Mouse (Mus musculus): ENCODE results near the gene Timm17a. TPM values are rescaled to one million over a fixed set of nuclear protein-coding genes. Genes with fewer than 3 reads are reported as not detected.

Timm17a gene
- polyA plus RNA-seq, 1 experiment from 2014 or later = 177 TPM

GRCm38 (mm10) chr1:135312201-135312600 is 1.4 kb downstream of the Timm17a start:
- 83% methylated on average over 4 of the region's 4 CpGs for WGBS
- peak overlapping the region; percentile 97 for H3K4me3 ChIP-seq (ENCODE audit: low read depth, low read length)

DNA sequence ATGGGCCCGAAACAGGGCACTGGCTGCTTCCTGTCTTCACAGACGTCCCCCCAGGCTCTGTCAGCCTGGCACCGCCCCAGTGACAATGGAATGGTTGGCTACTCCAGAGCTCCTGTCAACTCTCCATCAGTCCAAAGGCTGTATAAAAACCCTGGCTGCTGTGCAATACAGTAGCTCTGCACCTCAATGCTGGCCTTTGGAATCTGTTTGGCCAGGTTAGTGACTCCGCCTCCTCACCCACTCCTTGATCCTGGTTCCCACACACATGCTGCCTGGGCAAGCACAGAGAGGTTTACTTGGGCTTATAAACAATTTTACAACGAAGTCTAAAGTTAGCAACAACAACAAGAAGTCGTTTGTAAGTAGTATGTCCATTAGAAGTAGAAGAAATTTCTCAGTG is 2.2 kb downstream of the Timm17a start:
- Histone ChIP-seq H3K27ac (ENCODE audit: low read depth) (no peak overlapping the region), H3K4me3 (ENCODE audit: low read depth, low read length) (no peak overlapping the region), H3K4me2 (no peak overlapping the region), H3K4me1 (ENCODE audit: insufficient read depth) (peaks cover 9% of the 10 kb centered on the region; the same call in 1 of the 2 replicates), H3K27me3 (ENCODE audit: insufficient read depth, low read length) (no peaks in the 10 kb centered on the region), H3K36me3 (ENCODE audit: insufficient read depth) (peaks cover 37% of the 10 kb centered on the region), H3K9ac (no peak overlapping the region), H3K9me3 (ENCODE audit: low read depth, low read length) (no peaks in the 10 kb centered on the region)
- WGBS = 73% methylated on average over 6 of the region's 6 CpGs
- DNase-seq (no peak), ATAC-seq (ENCODE audit: insufficient read depth) (no peak)
- no peak for TF ChIP-seq CTCF (IDR thresholded peaks at IDR 0.05; ENCODE audit: low read depth)

More at GRCm38 (mm10) chr1:135312201-135312600, 1.4 kb downstream of the Timm17a start:
- TF ChIP-seq CTCF (IDR thresholded peaks at IDR 0.05; ENCODE audit: low read depth) = no peak
- no peak for ATAC-seq (ENCODE audit: insufficient read depth)
- no peak for DNase-seq
- Histone ChIP-seq H3K27ac (ENCODE audit: low read depth) (no peak overlapping the region), H3K4me2 (peak overlapping the region; percentile 89), H3K36me3 (ENCODE audit: insufficient read depth) (peaks cover 29% of the 10 kb centered on the region), H3K9ac (peak overlapping the region; percentile 98), H3K27me3 (ENCODE audit: insufficient read depth, low read length) (no peaks in the 10 kb centered on the region), H3K9me3 (ENCODE audit: low read depth, low read length) (no peaks in the 10 kb centered on the region), H3K4me1 (ENCODE audit: insufficient read depth) (peaks cover 9% of the 10 kb centered on the region; the same call in 1 of the 2 replicates)

DNA sequence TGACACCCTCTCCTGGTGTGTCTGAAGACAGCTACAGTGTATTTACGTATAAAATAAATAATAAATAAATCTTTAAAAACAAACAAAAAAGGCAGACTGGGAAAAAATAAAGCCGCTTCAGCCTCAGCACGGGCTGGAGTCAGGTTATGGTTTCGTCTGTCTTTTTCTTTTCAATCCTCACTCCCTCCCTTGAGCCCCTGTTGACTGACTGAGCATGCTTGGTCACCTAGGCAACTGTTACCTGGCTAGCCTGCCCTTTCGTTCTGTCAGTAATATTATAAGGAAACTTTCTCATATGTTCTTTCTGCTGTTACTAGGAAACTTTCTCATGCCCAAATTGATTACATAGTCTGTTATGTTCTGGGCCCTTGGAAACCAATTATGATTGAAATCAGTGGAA is 22.7 kb downstream of the Timm17a start:
- DNase-seq = no peak
- Histone ChIP-seq H3K27me3 (ENCODE audit: insufficient read depth, low read length) (no peaks in the 10 kb centered on the region), H3K4me1 (ENCODE audit: insufficient read depth) (no peaks in the 10 kb centered on the region), H3K9ac (no peak overlapping the region), H3K4me2 (no peak overlapping the region), H3K9me3 (ENCODE audit: low read depth, low read length) (no peaks in the 10 kb centered on the region), H3K4me3 (ENCODE audit: low read depth, low read length) (no peak overlapping the region), H3K27ac (ENCODE audit: low read depth) (no peak overlapping the region), H3K36me3 (ENCODE audit: insufficient read depth) (peaks cover 11% of the 10 kb centered on the region; the same call in 1 of the 2 replicates)
- TF ChIP-seq CTCF (IDR thresholded peaks at IDR 0.05; ENCODE audit: low read depth) = no peak
- WGBS = 74% methylated on average over 5 of the region's 5 CpGs
- no peak for ATAC-seq (ENCODE audit: insufficient read depth)

DNA sequence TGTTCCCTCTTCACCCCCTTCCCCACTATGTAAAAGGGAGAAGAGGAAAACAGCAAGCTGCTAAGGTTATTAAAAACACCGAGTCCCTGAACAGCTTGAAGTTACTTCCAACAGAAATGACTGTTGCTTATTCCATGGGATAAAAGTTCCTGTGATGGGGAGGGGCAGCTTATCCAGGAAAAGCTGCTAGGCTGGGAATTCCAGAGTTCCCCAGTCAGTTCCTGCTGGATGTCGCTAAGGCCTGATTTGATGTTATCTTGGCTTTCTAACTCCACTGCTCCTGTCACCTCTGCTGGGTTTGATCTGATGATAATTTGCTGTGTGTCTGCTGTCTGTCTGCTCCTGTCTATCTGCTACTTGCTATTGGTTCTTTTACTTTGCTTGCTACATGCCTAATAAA is 27.3 kb downstream of the Timm17a start:
- DNase-seq = no peak
- 39% methylated on average over 2 of the region's 2 CpGs for WGBS
- no peaks in the 10 kb centered on the region for H3K4me1 ChIP-seq (ENCODE audit: insufficient read depth)
- no peak overlapping the region for H3K4me3 ChIP-seq (ENCODE audit: low read depth, low read length)
- H3K9me3 ChIP-seq (ENCODE audit: low read depth, low read length) = no peaks in the 10 kb centered on the region
- no peak overlapping the region for H3K9ac ChIP-seq
- TF ChIP-seq CTCF (IDR thresholded peaks at IDR 0.05; ENCODE audit: low read depth) = no peak
- no peaks in the 10 kb centered on the region for H3K36me3 ChIP-seq (ENCODE audit: insufficient read depth)
- no peak overlapping the region for H3K27ac ChIP-seq (ENCODE audit: low read depth)
- ATAC-seq (ENCODE audit: insufficient read depth) = no peak
- H3K4me2 ChIP-seq = no peak overlapping the region
- no peaks in the 10 kb centered on the region for H3K27me3 ChIP-seq (ENCODE audit: insufficient read depth, low read length)

GRCm38 (mm10) chr1:135283826-135284291 is 29.7 kb downstream of the Timm17a start, which contains the start of gene Rnpep:
TSS of gene Rnpep (minus strand) at chr1:135284084.
- Histone ChIP-seq H3K9ac (peak within 1 kb of the TSS; percentile 90), H3K27ac (ENCODE audit: low read depth) (peak within 1 kb of the TSS; percentile 91), H3K36me3 (ENCODE audit: insufficient read depth) (peaks cover 5% of the 10 kb centered on the region; the same call in 1 of the 2 replicates), H3K9me3 (ENCODE audit: low read depth, low read length) (no peaks in the 10 kb centered on the region), H3K4me3 (ENCODE audit: low read depth, low read length) (peak within 1 kb of the TSS; percentile 77), H3K4me1 (ENCODE audit: insufficient read depth) (no peaks in the 10 kb centered on the region), H3K27me3 (ENCODE audit: insufficient read depth, low read length) (no peaks in the 10 kb centered on the region), H3K4me2 (peak within 1 kb of the TSS; percentile 73)
- no peak for TF ChIP-seq CTCF (IDR thresholded peaks at IDR 0.05; ENCODE audit: low read depth)
- DNase-seq (peak; percentile 84), ATAC-seq (ENCODE audit: insufficient read depth) (peak; percentile 91)
- WGBS = under 1% methylated on average over 39 of the region's 39 CpGs

DNA sequence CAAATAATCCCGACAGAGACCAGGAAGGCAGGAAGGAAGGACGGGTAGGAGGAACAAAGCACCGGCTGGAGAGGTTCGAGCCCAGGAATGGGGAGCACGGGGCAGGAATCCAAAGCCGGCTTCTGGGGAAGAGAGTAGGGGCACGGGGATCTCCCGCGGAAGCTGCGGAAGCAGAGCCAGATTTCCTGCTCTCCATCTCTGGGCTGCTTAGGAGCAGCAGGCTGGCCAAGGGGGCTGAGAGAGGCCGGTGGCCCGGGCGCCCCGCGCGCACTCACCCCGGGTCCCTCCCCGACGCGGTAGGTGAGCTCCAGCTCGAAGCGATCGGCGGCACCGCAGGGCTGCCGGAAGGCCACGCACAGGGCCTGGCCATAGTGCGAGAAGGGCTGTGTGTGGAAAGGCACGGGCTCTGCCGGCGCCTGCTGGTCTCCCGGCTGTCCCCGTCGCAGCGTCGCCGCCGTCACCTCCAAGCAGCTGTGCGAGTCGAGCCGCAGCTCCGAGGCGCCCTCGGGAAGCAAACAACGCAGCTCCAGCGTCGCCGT is 30.2 kb downstream of the Timm17a start:
- no peak for TF ChIP-seq CTCF (IDR thresholded peaks at IDR 0.05; ENCODE audit: low read depth)
- Histone ChIP-seq H3K27me3 (ENCODE audit: insufficient read depth, low read length) (no peaks in the 10 kb centered on the region), H3K9me3 (ENCODE audit: low read depth, low read length) (no peaks in the 10 kb centered on the region), H3K4me2 (peak overlapping the region; percentile 73), H3K4me3 (ENCODE audit: low read depth, low read length) (peak overlapping the region; percentile 77), H3K9ac (peak overlapping the region; percentile 90), H3K36me3 (ENCODE audit: insufficient read depth) (peaks cover 10% of the 10 kb centered on the region; the same call in 1 of the 2 replicates), H3K27ac (ENCODE audit: low read depth) (peak overlapping the region; percentile 91), H3K4me1 (ENCODE audit: insufficient read depth) (no peaks in the 10 kb centered on the region)
- peak; percentile 67 for DNase-seq
- WGBS = under 1% methylated on average over 48 of the region's 48 CpGs
- ATAC-seq (ENCODE audit: insufficient read depth) = peak; percentile 75

DNA sequence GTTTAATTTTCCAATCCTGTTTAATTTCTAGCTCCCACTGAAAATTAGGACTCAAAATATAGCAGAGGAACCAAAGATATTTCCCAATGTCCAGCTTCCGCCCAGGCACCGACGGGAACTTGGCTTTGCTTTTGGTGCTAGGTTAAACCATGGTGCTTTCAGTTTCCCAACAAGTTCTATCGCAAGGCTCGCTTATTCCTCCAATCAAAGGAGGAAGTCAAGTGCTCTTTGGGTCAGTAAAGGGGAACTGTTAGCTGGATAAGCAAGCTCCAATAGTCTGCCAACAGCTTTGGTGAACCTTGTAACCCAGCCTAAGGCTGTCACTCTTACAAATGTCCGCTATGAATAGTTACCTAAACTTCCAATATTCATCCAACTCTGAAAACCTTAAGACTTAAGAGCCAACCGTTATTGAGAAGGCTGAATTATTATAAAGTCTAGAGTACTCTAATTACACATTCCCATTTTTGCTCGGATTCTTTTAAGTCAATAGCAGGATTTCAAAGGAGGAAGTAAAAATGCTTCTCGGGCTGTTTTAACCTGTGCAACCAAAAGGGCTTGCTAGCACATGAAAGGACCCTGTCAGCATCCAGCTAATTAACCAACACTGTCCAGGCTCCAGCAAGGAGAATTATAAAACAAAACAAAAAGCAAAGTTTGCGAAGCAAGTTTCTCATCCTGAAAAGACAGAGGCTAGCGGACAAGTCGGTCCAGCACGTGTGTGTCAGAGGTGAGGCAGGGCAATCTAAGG is 30.9 kb downstream of the Timm17a start:
- no peaks in the 10 kb centered on the region for H3K9me3 ChIP-seq (ENCODE audit: low read depth, low read length)
- DNase-seq (peak; percentile 34), ATAC-seq (ENCODE audit: insufficient read depth) (peak; percentile 2; the same call in 1 of the 2 replicates)
- H3K36me3 ChIP-seq (ENCODE audit: insufficient read depth) = peaks cover 16% of the 10 kb centered on the region; the same call in 1 of the 2 replicates
- no peaks in the 10 kb centered on the region for H3K4me1 ChIP-seq (ENCODE audit: insufficient read depth)
- H3K9ac ChIP-seq = peak overlapping the region; percentile 90
- H3K27ac ChIP-seq (ENCODE audit: low read depth) = peak overlapping the region; percentile 91
- no peak for TF ChIP-seq CTCF (IDR thresholded peaks at IDR 0.05; ENCODE audit: low read depth)
- 31% methylated on average over 13 of the region's 13 CpGs for WGBS
- H3K27me3 ChIP-seq (ENCODE audit: insufficient read depth, low read length) = no peaks in the 10 kb centered on the region
- H3K4me2 ChIP-seq = peak overlapping the region; percentile 73
- peak overlapping the region; percentile 77 for H3K4me3 ChIP-seq (ENCODE audit: low read depth, low read length)
